Mouse (Mus musculus): ENCODE results near the gene Rita1.

GRCm38 (mm10) chr5:120560129-120560615 lies 52.2 kb downstream of the Rita1 start:
- no peak for TF ChIP-seq GABPA (IDR thresholded peaks at IDR 0.05; ENCODE audit: low read depth, low read length)
- TF ChIP-seq CTCF (IDR thresholded peaks at IDR 0.05 in 2 of 3, conservative IDR thresholded peaks at IDR 0.05 in 1 of 3; ENCODE audit: control insufficient read depth in 1 of 3, insufficient read depth in 1 of 3, low read depth in 2 of 3, low read length in 3 of 3, poor library complexity in 1 of 3, severe bottlenecking in 1 of 3), result no peak
- TF ChIP-seq CHD1 (IDR thresholded peaks at IDR 0.05; ENCODE audit: low read depth, low read length), result no peak
- TF ChIP-seq EP300 (IDR thresholded peaks at IDR 0.05; ENCODE audit: low read depth in 1 of 2, low read length in 2 of 2), result no peak
- no peak for TF ChIP-seq POLR2A (IDR thresholded peaks at IDR 0.05; ENCODE audit: control insufficient read depth in 1 of 2, insufficient read depth in 1 of 2, low read depth in 1 of 2, low read length in 2 of 2, poor library complexity in 1 of 2)
- TF ChIP-seq TAL1 (IDR thresholded peaks at IDR 0.05; ENCODE audit: low read length), result no peak
- TF ChIP-seq TCF12 (IDR thresholded peaks at IDR 0.05; ENCODE audit: low read depth, low read length), result no peak
- TF ChIP-seq TBP (IDR thresholded peaks at IDR 0.05; ENCODE audit: low read depth, low read length), result no peak
- TF ChIP-seq SIN3A (IDR thresholded peaks at IDR 0.05; ENCODE audit: low read length), result no peak
- no peak for TF ChIP-seq MAX (IDR thresholded peaks at IDR 0.05; ENCODE audit: low read length)
- TF ChIP-seq MAFK (IDR thresholded peaks at IDR 0.05; ENCODE audit: borderline replicate concordance, low read depth, low read length), result no peak
- TF ChIP-seq E2F4 (IDR thresholded peaks at IDR 0.05; ENCODE audit: borderline replicate concordance, low read depth, low read length), result no peak
